12 mouse cellular contexts compared by ENCODE assay signal in genomic region chr14:117841797-117842553, GRCm38 (mm10).
A peak's percentile ranks its signal among the peaks of the same experiment; 100 is the strongest.
DNase-seq lines count a peak whose midpoint lies in the region; ATAC-seq and TF ChIP-seq lines count a peak whose summit lies in the region.
"Had no signal": no experiment of that assay in that cellular context is flagged by ENCODE, and none has a peak within 500 bp of the region (broad histone marks: within the 10 kb centered on the region; RNA-seq: fewer than 3 reads in every experiment).

No protein-coding gene starts in this region.

- no peak for TF ChIP-seq CTCF in stomach, postnatal 0 days (IDR thresholded peaks at IDR 0.05; ENCODE audit: low read depth)

- DNase-seq in hindbrain, embryonic 10.5 days (ENCODE audit: low spot score), result no peak
- peak; percentile 13 for DNase-seq in neural tube, embryonic 11.5 days (ENCODE audit: low spot score)
- no peak for DNase-seq in neural tube, embryonic 10.5 days (ENCODE audit: extremely low spot score, low spot score)
- peak; percentile 34 for DNase-seq in hindbrain, embryonic 14.5 days (ENCODE audit: low spot score)
- DNase-seq in stomach, postnatal 0 days (ENCODE audit: low spot score), result no peak
- no peak for DNase-seq in spleen, postnatal 4 days (ENCODE audit: low spot score in 2 of 2)
- DNase-seq: cerebellum, postnatal 25 days had no signal

- no peak overlapping the region for H3K9ac ChIP-seq in hindbrain, embryonic 13.5 days
- no peak overlapping the region for H3K9ac ChIP-seq in neural tube, embryonic 11.5 days (ENCODE audit: low read length)
- no peak overlapping the region for H3K9ac ChIP-seq in hindbrain, embryonic 14.5 days
- no peak overlapping the region for H3K9ac ChIP-seq in stomach, postnatal 0 days (ENCODE audit: low read length)
- H3K9ac ChIP-seq in forebrain, embryonic 12.5 days, result no peak overlapping the region
- H3K9ac ChIP-seq: hindbrain, embryonic 15.5 days; liver, embryonic 14.5 days had no signal

- H3K9me3 ChIP-seq in hindbrain, embryonic 13.5 days, result no peaks in the 10 kb centered on the region
- no peaks in the 10 kb centered on the region for H3K9me3 ChIP-seq in hindbrain, embryonic 10.5 days
- H3K9me3 ChIP-seq in neural tube, embryonic 11.5 days (ENCODE audit: control insufficient read depth, low read length), result no peaks in the 10 kb centered on the region
- no peaks in the 10 kb centered on the region for H3K9me3 ChIP-seq in hindbrain, embryonic 14.5 days (ENCODE audit: control insufficient read depth, low read length)
- H3K9me3 ChIP-seq in stomach, postnatal 0 days (ENCODE audit: control insufficient read depth, low read length), result no peaks in the 10 kb centered on the region
- no peaks in the 10 kb centered on the region for H3K9me3 ChIP-seq in forebrain, embryonic 12.5 days
- H3K9me3 ChIP-seq: hindbrain, embryonic 15.5 days had no signal

- peak; percentile 69; the same call in 1 of the 2 replicates for ATAC-seq in hindbrain, embryonic 13.5 days (ENCODE audit: low FRiP score)
- ATAC-seq in neural tube, embryonic 11.5 days (ENCODE audit: insufficient read depth, low FRiP score, low TSS enrichment), result no peak
- ATAC-seq in hindbrain, embryonic 14.5 days (ENCODE audit: low FRiP score), result peak; percentile 57; the same call in 1 of the 2 replicates
- ATAC-seq in stomach, postnatal 0 days (ENCODE audit: low FRiP score, low TSS enrichment), result no peak
- ATAC-seq in forebrain, embryonic 12.5 days (ENCODE audit: low FRiP score), result no peak

- H3K36me3 ChIP-seq in hindbrain, embryonic 13.5 days, result no peaks in the 10 kb centered on the region
- H3K36me3 ChIP-seq in hindbrain, embryonic 10.5 days, result no peaks in the 10 kb centered on the region
- H3K36me3 ChIP-seq in neural tube, embryonic 11.5 days (ENCODE audit: control insufficient read depth, insufficient read depth, low read length), result no peaks in the 10 kb centered on the region
- no peaks in the 10 kb centered on the region for H3K36me3 ChIP-seq in hindbrain, embryonic 14.5 days (replicated peaks; ENCODE audit: control insufficient read depth, insufficient read depth)
- H3K36me3 ChIP-seq in stomach, postnatal 0 days (ENCODE audit: control insufficient read depth, insufficient read depth, low read length), result no peaks in the 10 kb centered on the region
- H3K36me3 ChIP-seq in forebrain, embryonic 12.5 days (replicated peaks), result no peaks in the 10 kb centered on the region
- H3K36me3 ChIP-seq: hindbrain, embryonic 15.5 days had no signal

- TF ChIP-seq EP300 in stomach, postnatal 0 days (optimal IDR thresholded peaks at IDR 0.05), result no peak

- 56% methylated on average over 14 of the region's 14 CpGs for WGBS in hindbrain, embryonic 13.5 days
- 81% methylated on average over 14 of the region's 14 CpGs for WGBS in hindbrain, embryonic 10.5 days
- WGBS in neural tube, embryonic 11.5 days, result 81% methylated on average over 14 of the region's 14 CpGs
- 50% methylated on average over 14 of the region's 14 CpGs for WGBS in hindbrain, embryonic 14.5 days
- WGBS in stomach, postnatal 0 days, result 45% methylated on average over 14 of the region's 14 CpGs
- 90% methylated on average over 14 of the region's 14 CpGs for WGBS in forebrain, embryonic 12.5 days

- H3K4me3 ChIP-seq in hindbrain, embryonic 13.5 days, result no peak overlapping the region
- no peak overlapping the region for H3K4me3 ChIP-seq in hindbrain, embryonic 10.5 days
- no peak overlapping the region for H3K4me3 ChIP-seq in neural tube, embryonic 11.5 days (ENCODE audit: low read depth, low read length)
- H3K4me3 ChIP-seq in hindbrain, embryonic 14.5 days (replicated peaks; ENCODE audit: low read length), result no peak overlapping the region
- H3K4me3 ChIP-seq in stomach, postnatal 0 days (ENCODE audit: low read depth, low read length), result no peak overlapping the region
- H3K4me3 ChIP-seq in forebrain, embryonic 12.5 days (replicated peaks), result no peak overlapping the region
- H3K4me3 ChIP-seq: erythroblast, embryonic 14.5 days; hindbrain, embryonic 15.5 days had no signal

- H3K27ac ChIP-seq in hindbrain, embryonic 13.5 days, result peak overlapping the region; percentile 23; the same call in 1 of the 2 replicates
- no peak overlapping the region for H3K27ac ChIP-seq in hindbrain, embryonic 10.5 days
- H3K27ac ChIP-seq in neural tube, embryonic 11.5 days (ENCODE audit: low read depth, low read length), result no peak overlapping the region
- H3K27ac ChIP-seq in hindbrain, embryonic 14.5 days, result no peak overlapping the region
- peak overlapping the region; percentile 5; the same call in 1 of the 2 replicates for H3K27ac ChIP-seq in stomach, postnatal 0 days (replicated peaks)
- H3K27ac ChIP-seq in forebrain, embryonic 12.5 days, result no peak overlapping the region
- H3K27ac ChIP-seq: hindbrain, embryonic 15.5 days; liver, embryonic 14.5 days had no signal

- H3K4me2 ChIP-seq in hindbrain, embryonic 13.5 days, result 0 out of 2 replicates have a peak overlapping the region, but pooled peaks have one; percentile 13
- H3K4me2 ChIP-seq in neural tube, embryonic 11.5 days (ENCODE audit: low read depth), result no peak overlapping the region
- H3K4me2 ChIP-seq in hindbrain, embryonic 14.5 days (replicated peaks), result 0 out of 2 replicates have a peak overlapping the region, but pooled peaks have one; percentile 5
- H3K4me2 ChIP-seq in stomach, postnatal 0 days (replicated peaks; ENCODE audit: low read depth), result no peak overlapping the region
- no peak overlapping the region for H3K4me2 ChIP-seq in forebrain, embryonic 12.5 days
- H3K4me2 ChIP-seq: hindbrain, embryonic 15.5 days had no signal

- H3K4me1 ChIP-seq in hindbrain, embryonic 13.5 days (replicated peaks), result peaks cover 13% of the 10 kb centered on the region
- H3K4me1 ChIP-seq in hindbrain, embryonic 10.5 days (replicated peaks), result no peaks in the 10 kb centered on the region
- H3K4me1 ChIP-seq in neural tube, embryonic 11.5 days (ENCODE audit: control insufficient read depth, insufficient read depth, low read length), result no peaks in the 10 kb centered on the region; the same call in 1 of the 2 replicates
- no peaks in the 10 kb centered on the region for H3K4me1 ChIP-seq in hindbrain, embryonic 14.5 days (replicated peaks; ENCODE audit: control insufficient read depth, insufficient read depth, low read length)
- no peaks in the 10 kb centered on the region for H3K4me1 ChIP-seq in stomach, postnatal 0 days (replicated peaks; ENCODE audit: control insufficient read depth, insufficient read depth)
- no peaks in the 10 kb centered on the region for H3K4me1 ChIP-seq in forebrain, embryonic 12.5 days

- H3K27me3 ChIP-seq in hindbrain, embryonic 13.5 days, result no peaks in the 10 kb centered on the region
- no peaks in the 10 kb centered on the region for H3K27me3 ChIP-seq in hindbrain, embryonic 10.5 days (ENCODE audit: insufficient read depth, poor library complexity, severe bottlenecking)
- H3K27me3 ChIP-seq in neural tube, embryonic 11.5 days (ENCODE audit: control insufficient read depth, insufficient read depth, low read length), result no peaks in the 10 kb centered on the region
- no peaks in the 10 kb centered on the region for H3K27me3 ChIP-seq in hindbrain, embryonic 14.5 days (ENCODE audit: control insufficient read depth, insufficient read depth, low read length)
- no peaks in the 10 kb centered on the region for H3K27me3 ChIP-seq in stomach, postnatal 0 days (ENCODE audit: control insufficient read depth, insufficient read depth, low read length)
- H3K27me3 ChIP-seq in forebrain, embryonic 12.5 days, result no peaks in the 10 kb centered on the region
- H3K27me3 ChIP-seq: hindbrain, embryonic 15.5 days had no signal

Comparison
In these comparisons a context has a peak if more than half of its experiments do, and no peak if none do; other contexts are left out.
1. H3K27ac ChIP-seq: peak in hindbrain, embryonic 13.5 days (single experiment) and stomach, postnatal 0 days (single experiment); none in hindbrain, embryonic 10.5 days (single experiment), neural tube, embryonic 11.5 days (single experiment), hindbrain, embryonic 14.5 days (single experiment) and forebrain, embryonic 12.5 days (single experiment).
2. DNase-seq: peak in neural tube, embryonic 11.5 days (single experiment) and hindbrain, embryonic 14.5 days (single experiment); none in hindbrain, embryonic 10.5 days (single experiment), neural tube, embryonic 10.5 days (single experiment), stomach, postnatal 0 days (single experiment) and spleen, postnatal 4 days (0 of 2).
3. ATAC-seq: peak in hindbrain, embryonic 13.5 days (single experiment) and hindbrain, embryonic 14.5 days (single experiment); none in neural tube, embryonic 11.5 days (single experiment), stomach, postnatal 0 days (single experiment) and forebrain, embryonic 12.5 days (single experiment).
4. H3K4me2 ChIP-seq: peak in hindbrain, embryonic 13.5 days (single experiment) and hindbrain, embryonic 14.5 days (single experiment); none in neural tube, embryonic 11.5 days (single experiment), stomach, postnatal 0 days (single experiment) and forebrain, embryonic 12.5 days (single experiment).